Comparison of ENCODE assay signal across 2 mouse cellular contexts in the genomic region with DNA sequence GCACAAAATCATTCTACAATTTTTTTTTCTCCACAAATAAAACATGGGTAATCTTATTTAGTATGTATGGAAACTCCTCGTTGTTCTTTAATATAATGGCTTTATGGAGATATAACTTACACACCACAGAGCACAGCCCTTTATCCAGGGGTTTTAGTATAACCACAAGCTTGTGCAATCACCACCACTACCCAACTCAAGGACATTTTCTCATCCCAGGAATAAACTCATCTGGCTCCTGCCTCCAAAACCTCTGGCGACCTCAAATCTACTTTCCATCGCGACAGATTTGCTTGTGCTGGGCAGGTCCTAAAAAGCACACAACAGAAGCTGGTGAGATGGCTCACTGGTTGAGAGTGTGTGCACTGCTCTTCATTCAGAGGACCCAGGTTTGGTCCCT.
TF ChIP-seq lines count a peak whose summit lies in the region.

No protein-coding gene starts in this region.

TF ChIP-seq in C2C12, 6 proteins besides CTCF, POLR2A, EP300 and RAD21:
- TF ChIP-seq CEBPB (IDR thresholded peaks at IDR 0.05; ENCODE audit: low read depth) (peak; percentile 97), MAX (IDR thresholded peaks at IDR 0.05) (no peak)

TF ChIP-seq in myocyte, 11 proteins besides CTCF, POLR2A, EP300 and RAD21:
- TF ChIP-seq MAX (IDR thresholded peaks at IDR 0.05; ENCODE audit: low read depth) (no peak), CEBPB (IDR thresholded peaks at IDR 0.05; ENCODE audit: insufficient read depth, poor library complexity, severe bottlenecking) (peak; percentile 96)
